Mouse (Mus musculus): ENCODE measurements around the gene Ffar2. TPM values are rescaled to one million over a fixed set of nuclear protein-coding genes. Genes with fewer than 3 reads are reported as not detected.
A peak's percentile ranks its signal among the peaks of the same experiment; 100 is the strongest.
"Not testable (repeated sequence)": the region's sequence is repeated elsewhere in the genome, so short reads cannot be mapped to it uniquely, and the experiment has no call there.

Ffar2 gene
- polyA plus RNA-seq, 1 experiment from 2014 or later, result 0.45 TPM

DNA sequence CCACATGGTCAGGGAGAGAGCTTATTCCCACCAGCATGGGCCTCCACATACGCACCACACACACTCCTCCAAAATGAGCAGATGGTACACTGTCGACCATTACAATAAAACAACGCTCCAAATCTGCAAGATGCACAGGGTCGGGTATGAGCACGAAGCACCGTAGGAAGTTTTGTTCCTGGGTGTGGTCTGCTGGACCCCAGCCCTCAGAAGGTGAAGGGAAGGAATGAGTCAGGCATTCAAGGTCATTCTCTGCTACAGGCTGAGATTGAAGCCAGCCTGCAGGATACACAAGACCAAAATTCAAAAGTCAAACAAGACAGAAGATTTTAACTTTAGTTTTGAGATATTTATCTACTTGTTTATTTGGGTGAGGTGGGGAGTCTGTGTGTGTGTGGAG lies 24.4 kb upstream of the Ffar2 start:
- Histone ChIP-seq H3K36me3 (ENCODE audit: control insufficient read depth, insufficient read depth) (no peaks in the 10 kb centered on the region), H3K4me3 (ENCODE audit: low read length) (no peak overlapping the region), H3K4me2 (ENCODE audit: low read depth, low read length) (no peak overlapping the region), H3K27me3 (ENCODE audit: control insufficient read depth, insufficient read depth, low read length) (no peaks in the 10 kb centered on the region), H3K4me1 (ENCODE audit: control insufficient read depth, insufficient read depth, low read length) (no peaks in the 10 kb centered on the region), H3K27ac (ENCODE audit: low read length) (no peak overlapping the region), H3K9me3 (replicated peaks; ENCODE audit: control insufficient read depth, low read length) (no peaks in the 10 kb centered on the region), H3K9ac (ENCODE audit: low read length) (no peak overlapping the region)
- 62% methylated on average over 6 of the region's 6 CpGs for WGBS
- no peak for ATAC-seq (replicated peaks; ENCODE audit: extremely low read depth, insufficient read depth, low FRiP score)

GRCm38 (mm10) chr7:30847386-30847785 lies 23.8 kb upstream of the Ffar2 start:
- no peak for ATAC-seq (replicated peaks; ENCODE audit: extremely low read depth, insufficient read depth, low FRiP score)

GRCm38 (mm10) chr7:30846505-30847053 lies 23.0 kb upstream of the Ffar2 start:
- no peaks in the 10 kb centered on the region for H3K27me3 ChIP-seq (ENCODE audit: control insufficient read depth, insufficient read depth, low read length)
- WGBS, result 77% methylated on average over 2 of the region's 2 CpGs
- no peak for ATAC-seq (replicated peaks; ENCODE audit: extremely low read depth, insufficient read depth, low FRiP score)
- no peaks in the 10 kb centered on the region for H3K4me1 ChIP-seq (ENCODE audit: control insufficient read depth, insufficient read depth, low read length)
- no peak overlapping the region for H3K27ac ChIP-seq (ENCODE audit: low read length)
- H3K4me2 ChIP-seq (ENCODE audit: low read depth, low read length), result no peak overlapping the region
- no peak overlapping the region for H3K9ac ChIP-seq (ENCODE audit: low read length)
- no peak overlapping the region for H3K4me3 ChIP-seq (ENCODE audit: low read length)
- H3K9me3 ChIP-seq (replicated peaks; ENCODE audit: control insufficient read depth, low read length), result no peaks in the 10 kb centered on the region
- no peaks in the 10 kb centered on the region for H3K36me3 ChIP-seq (ENCODE audit: control insufficient read depth, insufficient read depth)

More at GRCm38 (mm10) chr7:30847386-30847785, 23.8 kb upstream of the Ffar2 start:
- H3K4me2 ChIP-seq (ENCODE audit: low read depth, low read length), result no peak overlapping the region
- no peak overlapping the region for H3K9ac ChIP-seq (ENCODE audit: low read length)
- no peaks in the 10 kb centered on the region for H3K27me3 ChIP-seq (ENCODE audit: control insufficient read depth, insufficient read depth, low read length)
- H3K9me3 ChIP-seq (replicated peaks; ENCODE audit: control insufficient read depth, low read length), result no peaks in the 10 kb centered on the region
- H3K4me3 ChIP-seq (ENCODE audit: low read length), result no peak overlapping the region
- H3K36me3 ChIP-seq (ENCODE audit: control insufficient read depth, insufficient read depth), result no peaks in the 10 kb centered on the region
- H3K27ac ChIP-seq (ENCODE audit: low read length), result no peak overlapping the region
- no peaks in the 10 kb centered on the region for H3K4me1 ChIP-seq (ENCODE audit: control insufficient read depth, insufficient read depth, low read length)
- 71% methylated on average over 5 of the region's 5 CpGs for WGBS

GRCm38 (mm10) chr7:30844676-30845297 lies 21.2 kb upstream of the Ffar2 start:
- 39% methylated on average over 7 of the region's 7 CpGs for WGBS
- H3K4me2 ChIP-seq (ENCODE audit: low read depth, low read length), result no peak overlapping the region
- peaks cover 4% of the 10 kb centered on the region; the same call in 1 of the 2 replicates for H3K4me1 ChIP-seq (ENCODE audit: control insufficient read depth, insufficient read depth, low read length)
- H3K27ac ChIP-seq (ENCODE audit: low read length), result no peak overlapping the region
- no peaks in the 10 kb centered on the region for H3K36me3 ChIP-seq (ENCODE audit: control insufficient read depth, insufficient read depth)
- ATAC-seq (replicated peaks; ENCODE audit: extremely low read depth, insufficient read depth, low FRiP score), result no peak
- H3K27me3 ChIP-seq (ENCODE audit: control insufficient read depth, insufficient read depth, low read length), result no peaks in the 10 kb centered on the region
- H3K4me3 ChIP-seq (ENCODE audit: low read length), result no peak overlapping the region
- no peak overlapping the region for H3K9ac ChIP-seq (ENCODE audit: low read length)
- H3K9me3 ChIP-seq (replicated peaks; ENCODE audit: control insufficient read depth, low read length), result no peaks in the 10 kb centered on the region

DNA sequence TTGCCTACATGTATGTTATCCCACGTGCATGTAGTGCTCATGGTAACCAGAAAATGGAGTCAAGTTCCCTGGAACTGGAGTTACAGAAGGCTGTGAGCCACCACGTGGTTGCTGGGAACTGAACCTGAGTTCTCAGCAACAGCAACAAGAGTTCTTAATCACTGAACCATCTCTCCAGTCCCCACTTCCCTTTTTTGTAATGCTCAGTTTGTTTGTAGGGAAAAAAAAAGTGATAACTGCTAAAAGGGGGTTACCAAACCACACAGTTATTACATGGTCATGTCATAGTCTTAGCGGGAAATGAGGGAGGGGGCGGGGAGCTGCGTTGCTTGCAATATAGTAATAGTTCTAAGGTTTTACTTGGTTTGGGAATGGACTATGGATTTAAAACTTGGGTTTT lies 18.5 kb upstream of the Ffar2 start:
- Histone ChIP-seq H3K27ac (ENCODE audit: low read length) (no peak overlapping the region), H3K4me1 (ENCODE audit: control insufficient read depth, insufficient read depth, low read length) (peaks cover 4% of the 10 kb centered on the region; the same call in 1 of the 2 replicates), H3K27me3 (ENCODE audit: control insufficient read depth, insufficient read depth, low read length) (no peaks in the 10 kb centered on the region), H3K4me3 (ENCODE audit: low read length) (no peak overlapping the region), H3K4me2 (ENCODE audit: low read depth, low read length) (no peak overlapping the region), H3K9me3 (replicated peaks; ENCODE audit: control insufficient read depth, low read length) (no peaks in the 10 kb centered on the region), H3K36me3 (ENCODE audit: control insufficient read depth, insufficient read depth) (no peaks in the 10 kb centered on the region), H3K9ac (ENCODE audit: low read length) (no peak overlapping the region)
- ATAC-seq (replicated peaks; ENCODE audit: extremely low read depth, insufficient read depth, low FRiP score), result no peak
- WGBS, result 78% methylated on average over 5 of the region's 5 CpGs

DNA sequence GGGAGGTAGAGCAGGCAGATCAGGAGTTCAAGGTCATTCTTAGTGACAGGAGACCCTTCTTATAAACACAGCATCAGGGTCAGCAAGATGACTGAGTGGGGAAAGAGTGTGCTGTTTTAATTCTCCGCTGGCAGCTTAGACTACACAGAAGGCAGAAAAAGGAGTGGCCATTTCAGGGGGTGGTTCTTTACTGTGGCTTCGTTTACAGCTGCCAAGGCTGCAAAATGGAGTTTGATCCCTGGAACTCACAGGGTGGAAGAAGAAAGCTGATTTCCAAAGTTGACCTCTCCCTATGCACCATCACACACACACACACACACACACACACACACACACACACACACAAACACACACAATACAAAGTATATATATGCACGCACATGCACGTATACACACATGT lies 17.8 kb upstream of the Ffar2 start:
- Histone ChIP-seq H3K27ac (ENCODE audit: low read length) (no peak overlapping the region), H3K4me2 (ENCODE audit: low read depth, low read length) (no peak overlapping the region), H3K4me3 (ENCODE audit: low read length) (no peak overlapping the region), H3K27me3 (ENCODE audit: control insufficient read depth, insufficient read depth, low read length) (no peaks in the 10 kb centered on the region), H3K9me3 (replicated peaks; ENCODE audit: control insufficient read depth, low read length) (no peaks in the 10 kb centered on the region), H3K36me3 (ENCODE audit: control insufficient read depth, insufficient read depth) (no peaks in the 10 kb centered on the region), H3K4me1 (ENCODE audit: control insufficient read depth, insufficient read depth, low read length) (peaks cover 4% of the 10 kb centered on the region; the same call in 1 of the 2 replicates), H3K9ac (ENCODE audit: low read length) (no peak overlapping the region)
- no peak for ATAC-seq (replicated peaks; ENCODE audit: extremely low read depth, insufficient read depth, low FRiP score)
- 71% methylated on average over 4 of the region's 4 CpGs for WGBS

- Histone ChIP-seq H3K36me3 (ENCODE audit: control insufficient read depth, insufficient read depth) (no peaks in the 10 kb centered on the region), H3K4me2 (ENCODE audit: low read depth, low read length) (no peak overlapping the region), H3K27ac (ENCODE audit: low read length) (no peak overlapping the region), H3K27me3 (ENCODE audit: control insufficient read depth, insufficient read depth, low read length) (no peaks in the 10 kb centered on the region), H3K9me3 (replicated peaks; ENCODE audit: control insufficient read depth, low read length) (no peaks in the 10 kb centered on the region), H3K4me1 (ENCODE audit: control insufficient read depth, insufficient read depth, low read length) (peaks cover 4% of the 10 kb centered on the region; the same call in 1 of the 2 replicates), H3K9ac (ENCODE audit: low read length) (no peak overlapping the region), H3K4me3 (ENCODE audit: low read length) (no peak overlapping the region)
- no peak for ATAC-seq (replicated peaks; ENCODE audit: extremely low read depth, insufficient read depth, low FRiP score)
- 62% methylated on average over 3 of the region's 3 CpGs for WGBS
Observed at GRCm38 (mm10) chr7:30840306-30840705, 16.7 kb upstream of the Ffar2 start.

DNA sequence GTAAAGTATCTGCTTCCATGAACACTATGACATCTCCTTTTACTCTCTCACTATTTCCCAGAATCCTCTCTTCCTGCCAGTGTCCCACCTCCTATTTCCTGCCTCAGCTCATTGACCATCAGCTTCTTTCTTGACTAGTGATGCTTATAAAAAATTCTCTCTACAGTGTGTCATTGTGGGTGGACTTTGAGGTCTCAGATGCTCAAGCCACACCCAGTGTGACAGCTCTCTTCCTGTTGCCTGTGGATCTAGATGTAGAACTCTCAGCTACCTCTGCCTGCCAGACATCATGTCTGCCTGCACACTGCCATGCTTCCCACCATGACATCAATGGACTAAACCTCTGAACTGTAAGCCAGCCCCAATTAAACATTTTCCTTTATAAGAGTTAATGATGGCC lies 13.7 kb upstream of the Ffar2 start:
- H3K36me3 ChIP-seq (ENCODE audit: control insufficient read depth, insufficient read depth), result no peaks in the 10 kb centered on the region
- ATAC-seq (replicated peaks; ENCODE audit: extremely low read depth, insufficient read depth, low FRiP score), result no peak

DNA sequence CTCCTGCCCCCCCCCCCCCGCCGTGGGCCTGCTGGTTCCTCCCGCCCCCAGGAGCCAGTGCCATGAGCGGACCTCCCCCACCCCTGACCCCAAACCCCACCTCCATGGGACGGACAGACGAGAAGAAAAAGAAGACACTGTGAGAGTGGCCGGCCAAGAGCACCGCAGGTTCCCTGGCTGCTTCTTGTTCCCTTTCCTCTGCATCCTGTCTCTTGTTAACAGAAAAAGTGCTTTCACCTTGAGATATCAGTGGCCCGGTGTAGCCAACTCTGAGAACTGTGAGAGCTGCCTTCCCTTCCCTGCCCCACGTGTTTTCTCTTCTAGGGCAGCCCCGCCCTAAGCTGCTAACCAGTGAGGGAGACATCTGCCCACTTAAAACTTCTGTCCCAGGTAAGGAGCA lies 9.1 kb upstream of the Ffar2 start:
- H3K27ac ChIP-seq (ENCODE audit: low read length); H3K9me3 ChIP-seq (replicated peaks; ENCODE audit: control insufficient read depth, low read length); H3K4me3 ChIP-seq (ENCODE audit: low read length); H3K9ac ChIP-seq (ENCODE audit: low read length); ATAC-seq (replicated peaks; ENCODE audit: extremely low read depth, insufficient read depth, low FRiP score); H3K36me3 ChIP-seq (ENCODE audit: control insufficient read depth, insufficient read depth); H3K4me1 ChIP-seq (ENCODE audit: control insufficient read depth, insufficient read depth, low read length); H3K27me3 ChIP-seq (ENCODE audit: control insufficient read depth, insufficient read depth, low read length): not testable (repeated sequence)
- peak overlapping the region; percentile 42; the same call in 1 of the 2 replicates for H3K4me2 ChIP-seq (ENCODE audit: low read depth, low read length)
- WGBS, result 14% methylated on average over 7 of the region's 11 CpGs

More for the DNA sequence above, 13.7 kb upstream of the Ffar2 start:
- H3K4me2 ChIP-seq (ENCODE audit: low read depth, low read length), result no peak overlapping the region
- no peak overlapping the region for H3K27ac ChIP-seq (ENCODE audit: low read length)
- no peak overlapping the region for H3K9ac ChIP-seq (ENCODE audit: low read length)
- H3K27me3 ChIP-seq (ENCODE audit: control insufficient read depth, insufficient read depth, low read length), result no peaks in the 10 kb centered on the region
- H3K4me3 ChIP-seq (ENCODE audit: low read length), result no peak overlapping the region
- H3K4me1 ChIP-seq (ENCODE audit: control insufficient read depth, insufficient read depth, low read length), result peaks cover 4% of the 10 kb centered on the region; the same call in 1 of the 2 replicates
- no peaks in the 10 kb centered on the region for H3K9me3 ChIP-seq (replicated peaks; ENCODE audit: control insufficient read depth, low read length)
